Mouse (Mus musculus): ENCODE data around the gene Zfp991.
"Not testable (repeated sequence)": the region's sequence is repeated elsewhere in the genome, so short reads cannot be mapped to it uniquely, and the experiment has no call there.

GRCm38 (mm10) chr4:147128152-147128551 lies 3.7 kb upstream of the Zfp991 start:
- not testable (repeated sequence) for TF ChIP-seq MAFK (IDR thresholded peaks at IDR 0.05; ENCODE audit: insufficient read depth, low read depth, low read length); HCFC1 (IDR thresholded peaks at IDR 0.05; ENCODE audit: borderline replicate concordance, insufficient read depth, low read length)

All from ES-E14 (cell line).